Mouse (Mus musculus) spleen, adult 2 months (tissue): ENCODE results near the gene Nr1d2.

Source experiments
- CTCF ChIP-seq: fragments of 200-500 bp; IDR thresholded peaks from 2 replicates; pipeline ENCODE4 v1.5.1; 2011; ENCODE audit warnings: mild to moderate bottlenecking, inconsistent platforms; ENCODE audit not compliant: insufficient read depth, insufficient read length, insufficient replicate concordance; ENCODE audit errors: extremely low read depth
- POLR2A ChIP-seq: fragments of 200-500 bp; IDR thresholded peaks from 2 replicates; pipeline ENCODE4 v1.6.1; 2011; ENCODE audit warnings: low read depth, low read length, inconsistent platforms

GRCm38 (mm10) chr14:18263427-18263826 lies 24.5 kb upstream of the Nr1d2 start:
- TF ChIP-seq POLR2A (no peak), CTCF (no peak)
